21 mouse cellular contexts compared by ENCODE assay signal in genomic region chr17:83149336-83149735, GRCm38 (mm10).
DNase-seq lines count a peak whose midpoint lies in the region; ATAC-seq and TF ChIP-seq lines count a peak whose summit lies in the region.
"Had no signal": no experiment of that assay in that cellular context is flagged by ENCODE, and none has a peak within 500 bp of the region (broad histone marks: within the 10 kb centered on the region; RNA-seq: fewer than 3 reads in every experiment).

No protein-coding gene starts in this region.

- 86% methylated on average over 6 of the region's 6 CpGs for WGBS in embryonic facial prominence, embryonic 12.5 days
- WGBS in embryonic facial prominence, embryonic 10.5 days, result 86% methylated on average over 6 of the region's 6 CpGs
- WGBS in limb, embryonic 13.5 days, result 61% methylated on average over 6 of the region's 6 CpGs
- 81% methylated on average over 6 of the region's 6 CpGs for WGBS in liver, postnatal 0 days (ENCODE audit: insufficient replicate concordance)

- TF ChIP-seq EP300 in liver, postnatal 0 days (IDR thresholded peaks at IDR 0.05; ENCODE audit: low read depth), result no peak

- no peaks in the 10 kb centered on the region for H3K27me3 ChIP-seq in embryonic facial prominence, embryonic 12.5 days
- H3K27me3 ChIP-seq in embryonic facial prominence, embryonic 10.5 days (replicated peaks; ENCODE audit: low read depth, poor library complexity, severe bottlenecking), result no peaks in the 10 kb centered on the region
- H3K27me3 ChIP-seq in limb, embryonic 13.5 days, result peaks cover 49% of the 10 kb centered on the region
- H3K27me3 ChIP-seq in liver, postnatal 0 days (ENCODE audit: insufficient read depth, low read length), result no peaks in the 10 kb centered on the region
- H3K27me3 ChIP-seq: heart, embryonic 13.5 days; liver, embryonic 15.5 days; Patski had no signal

- no peak for DNase-seq in embryonic facial prominence, embryonic 10.5 days (ENCODE audit: low spot score)
- peak; percentile 78 to 82 for DNase-seq in cerebellum, adult 18-20 months
- peak; percentile 78 to 85 for DNase-seq in cerebellum, postnatal 25 days
- DNase-seq in liver, postnatal 0 days, result no peak
- DNase-seq in right cerebral cortex, postnatal 10 days (ENCODE audit: low spot score in 2 of 2), result no peak
- DNase-seq in adrenal gland, postnatal 4 days (ENCODE audit: low spot score in 2 of 2), result no peak
- DNase-seq: adrenal gland, postnatal 10 days; heart, adult 18-20 months; lung, postnatal 10 days; midbrain, embryonic 14.5 days; right cerebral cortex, postnatal 25 days had no signal

- TF ChIP-seq CTCF in liver, postnatal 0 days (IDR thresholded peaks at IDR 0.05; ENCODE audit: low read depth), result no peak

- H3K27ac ChIP-seq in embryonic facial prominence, embryonic 12.5 days, result peak overlapping the region; percentile 42; the same call in 1 of the 2 replicates
- no peak overlapping the region for H3K27ac ChIP-seq in embryonic facial prominence, embryonic 10.5 days (replicated peaks)
- peak overlapping the region; percentile 86 for H3K27ac ChIP-seq in limb, embryonic 13.5 days
- H3K27ac ChIP-seq in liver, postnatal 0 days (ENCODE audit: low read depth), result no peak overlapping the region
- H3K27ac ChIP-seq: hindbrain, postnatal 0 days; liver, embryonic 15.5 days had no signal

- H3K9ac ChIP-seq in embryonic facial prominence, embryonic 12.5 days, result no peak overlapping the region
- no peak overlapping the region for H3K9ac ChIP-seq in limb, embryonic 13.5 days
- H3K9ac ChIP-seq in liver, postnatal 0 days (replicated peaks), result no peak overlapping the region
- H3K9ac ChIP-seq: embryonic facial prominence, embryonic 15.5 days; heart, embryonic 13.5 days; liver, embryonic 15.5 days had no signal

- no peak overlapping the region for H3K4me3 ChIP-seq in embryonic facial prominence, embryonic 12.5 days
- H3K4me3 ChIP-seq in embryonic facial prominence, embryonic 10.5 days, result no peak overlapping the region
- H3K4me3 ChIP-seq in limb, embryonic 13.5 days, result no peak overlapping the region
- H3K4me3 ChIP-seq in liver, postnatal 0 days (ENCODE audit: low read depth, low read length), result no peak overlapping the region
- H3K4me3 ChIP-seq: embryonic facial prominence, embryonic 15.5 days; heart, embryonic 13.5 days; liver, embryonic 15.5 days; megakaryocyte, embryonic 14.5 days had no signal

- no peaks in the 10 kb centered on the region for H3K9me3 ChIP-seq in embryonic facial prominence, embryonic 12.5 days
- no peaks in the 10 kb centered on the region for H3K9me3 ChIP-seq in embryonic facial prominence, embryonic 10.5 days
- H3K9me3 ChIP-seq in limb, embryonic 13.5 days, result no peaks in the 10 kb centered on the region
- no peaks in the 10 kb centered on the region for H3K9me3 ChIP-seq in liver, postnatal 0 days (ENCODE audit: low read length)
- H3K9me3 ChIP-seq: embryonic facial prominence, embryonic 15.5 days; heart, embryonic 13.5 days; liver, embryonic 15.5 days had no signal

- H3K4me1 ChIP-seq in embryonic facial prominence, embryonic 12.5 days, result 0 out of 2 replicates have a peak, but pooled peaks cover 5% of the 10 kb centered on the region
- 0 out of 2 replicates have a peak, but pooled peaks cover 9% of the 10 kb centered on the region for H3K4me1 ChIP-seq in embryonic facial prominence, embryonic 10.5 days
- peaks cover 23% of the 10 kb centered on the region for H3K4me1 ChIP-seq in limb, embryonic 13.5 days
- H3K4me1 ChIP-seq in liver, postnatal 0 days (ENCODE audit: insufficient read depth), result no peaks in the 10 kb centered on the region
- H3K4me1 ChIP-seq: liver, embryonic 15.5 days; megakaryocyte, embryonic 14.5 days had no signal

- no peaks in the 10 kb centered on the region for H3K36me3 ChIP-seq in embryonic facial prominence, embryonic 12.5 days
- no peaks in the 10 kb centered on the region for H3K36me3 ChIP-seq in embryonic facial prominence, embryonic 10.5 days (replicated peaks)
- H3K36me3 ChIP-seq in limb, embryonic 13.5 days, result no peaks in the 10 kb centered on the region
- H3K36me3 ChIP-seq in liver, postnatal 0 days (replicated peaks; ENCODE audit: insufficient read depth, low read length), result no peaks in the 10 kb centered on the region
- H3K36me3 ChIP-seq: embryonic facial prominence, embryonic 15.5 days; heart, embryonic 13.5 days; liver, embryonic 15.5 days had no signal

- no peak overlapping the region for H3K4me2 ChIP-seq in embryonic facial prominence, embryonic 12.5 days (replicated peaks)
- peak overlapping the region; percentile 23 for H3K4me2 ChIP-seq in limb, embryonic 13.5 days (replicated peaks)
- no peak overlapping the region for H3K4me2 ChIP-seq in liver, postnatal 0 days (ENCODE audit: low read depth, low read length)
- H3K4me2 ChIP-seq: embryonic facial prominence, embryonic 15.5 days; heart, embryonic 13.5 days; liver, embryonic 15.5 days had no signal

- no peak for ATAC-seq in embryonic facial prominence, embryonic 12.5 days (ENCODE audit: insufficient number of reproducible peaks, insufficient read depth, low FRiP score, low TSS enrichment)
- ATAC-seq in limb, embryonic 13.5 days (ENCODE audit: low FRiP score, low read depth), result no peak
- no peak for ATAC-seq in liver, postnatal 0 days
- ATAC-seq: CD4-positive, CD25-positive, alpha-beta regulatory T cell, adult 4 months; hindbrain, postnatal 0 days; intestine, postnatal 0 days had no signal

Comparison
In these comparisons a context has a peak if more than half of its experiments do, and no peak if none do; other contexts are left out.
1. H3K27ac ChIP-seq: peak in embryonic facial prominence, embryonic 12.5 days (single experiment) and limb, embryonic 13.5 days (single experiment); none in embryonic facial prominence, embryonic 10.5 days (single experiment) and liver, postnatal 0 days (single experiment).
2. DNase-seq: peak in cerebellum, adult 18-20 months (2 of 2) and cerebellum, postnatal 25 days (2 of 2); none in embryonic facial prominence, embryonic 10.5 days (single experiment), liver, postnatal 0 days (single experiment), right cerebral cortex, postnatal 10 days (0 of 2) and adrenal gland, postnatal 4 days (0 of 2).